Mouse (Mus musculus) embryonic facial prominence, embryonic 10.5 days (tissue): Measurements from ENCODE around the gene Hoxb6. TPM values are rescaled to one million over a fixed set of nuclear protein-coding genes. Genes with fewer than 3 reads are reported as not detected.

ENCODE experiments used
- DNase-seq: peaks from one replicate; pipeline ENCODE4 v3.0.0-alpha.2; 2017; ENCODE audit warnings: low spot score
- H3K27ac ChIP-seq: fragments of 300-500 bp; sonication (generic); replicated peaks from 2 replicates; pipeline ENCODE4 v1.5.1; 2016; ENCODE audit warnings: mild to moderate bottlenecking
- H3K27me3 ChIP-seq: fragments of 300-500 bp; sonication (generic); replicated peaks from 2 replicates; pipeline ENCODE4 v1.6.1; 2016; ENCODE audit warnings: low read depth, mild to moderate bottlenecking; ENCODE audit not compliant: poor library complexity, severe bottlenecking
- H3K36me3 ChIP-seq: fragments of 300-500 bp; sonication (generic); replicated peaks from 2 replicates; pipeline ENCODE4 v1.6.1; 2016; ENCODE audit warnings: mild to moderate bottlenecking, moderate library complexity
- H3K4me1 ChIP-seq: fragments of 300-500 bp; sonication (generic); 2 replicates; pipeline ENCODE4 v1.6.1; 2016
- H3K4me3 ChIP-seq: fragments of 300-500 bp; sonication (generic); 2 replicates; pipeline ENCODE4 v1.5.1; 2016; ENCODE audit warnings: mild to moderate bottlenecking, moderate library complexity
- H3K9me3 ChIP-seq: fragments of 300-500 bp; sonication (generic); 2 replicates; pipeline ENCODE4 v1.6.1; 2016; ENCODE audit warnings: mild to moderate bottlenecking
- WGBS: fragments of 180-500 bp; shearing (Covaris S2); methylation state at CpG from one replicate; pipeline ENCODE4 v1.1.7; 2016; 5-methylcytosine and 5-hydroxymethylcytosine counted together
- polyA plus RNA-seq: library from polyadenylated mRNA; unstranded; fragments of >200 nt; fragmentation: Nextera tagmentation; extraction: Ambion mirVana; gene quantifications from 2 replicates; pipeline ENCODE4 v1.2.1, GENCODE M21; 2016

Gene Hoxb6
- polyA plus RNA-seq, 1 experiment from 2014 or later, result not detected

DNA sequence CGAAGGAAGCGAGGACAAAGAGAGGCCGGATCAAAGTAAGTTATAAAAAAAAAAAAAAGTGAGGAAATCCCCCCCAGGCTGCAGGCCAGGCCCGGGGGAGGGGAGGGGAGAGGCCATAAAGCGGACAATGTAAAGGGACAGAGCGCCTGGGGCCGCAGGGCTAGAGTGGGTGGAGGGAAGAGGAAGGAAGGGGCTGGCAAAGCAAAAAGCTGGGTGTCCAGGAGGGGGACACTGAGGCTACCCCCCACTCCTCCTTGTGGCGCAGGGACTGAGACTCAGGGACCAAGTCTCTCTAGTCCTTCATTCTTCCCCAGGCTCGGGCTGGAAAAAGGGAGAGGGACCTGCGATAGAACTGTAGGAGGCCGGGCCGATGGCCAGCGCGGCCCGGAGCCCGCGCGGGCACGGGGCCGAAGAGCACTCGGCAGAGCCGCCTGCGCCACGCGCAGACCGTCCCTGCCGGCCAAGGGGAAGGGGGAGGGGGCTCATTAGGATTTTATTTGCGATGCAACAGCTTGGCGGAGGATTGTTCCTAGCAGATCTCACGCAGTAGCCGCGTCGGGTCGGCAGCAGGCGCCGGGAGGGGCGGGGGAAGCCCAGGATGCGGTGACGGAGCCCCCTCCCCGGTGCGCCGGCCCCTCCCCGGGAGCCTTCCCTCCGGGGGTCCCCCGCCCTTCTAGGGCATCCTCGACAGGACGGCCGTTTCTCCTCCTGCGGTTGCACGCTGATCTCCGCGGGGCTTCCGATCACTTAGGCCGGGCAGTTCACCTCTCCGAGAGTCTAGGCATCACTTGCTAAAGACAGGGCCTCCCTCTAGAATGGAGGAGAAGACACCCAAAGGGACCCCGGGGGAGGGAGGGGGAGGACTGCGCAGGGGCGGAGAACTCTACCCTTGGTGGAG is 20.0 kb upstream of the Hoxb6 start:
- Histone ChIP-seq H3K4me3 (no peak overlapping the region; the same call in 1 of the 2 replicates), H3K36me3 (no peaks in the 10 kb centered on the region), H3K9me3 (no peaks in the 10 kb centered on the region), H3K27ac (no peak overlapping the region), H3K4me1 (peaks cover 11% of the 10 kb centered on the region), H3K27me3 (peaks cover 100% of the 10 kb centered on the region)
- under 1% methylated on average over 58 of the region's 58 CpGs for WGBS
- DNase-seq, result no peak

DNA sequence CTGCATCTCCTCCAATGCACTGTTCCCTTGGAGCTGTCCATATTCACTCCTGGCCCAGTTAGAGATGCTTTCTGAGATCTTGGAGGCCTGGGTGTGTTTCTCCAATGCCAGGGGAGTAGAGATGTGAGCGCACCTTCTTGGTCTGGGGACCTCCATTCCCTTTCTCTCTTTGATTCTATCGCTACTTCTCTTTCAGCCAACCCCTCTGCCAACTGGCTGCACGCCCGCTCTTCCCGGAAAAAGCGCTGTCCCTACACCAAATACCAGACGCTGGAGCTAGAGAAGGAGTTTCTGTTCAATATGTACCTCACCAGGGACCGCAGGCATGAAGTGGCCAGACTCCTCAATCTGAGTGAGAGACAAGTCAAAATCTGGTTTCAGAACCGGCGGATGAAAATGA is 17.8 kb upstream of the Hoxb6 start:
- Histone ChIP-seq H3K36me3 (no peaks in the 10 kb centered on the region), H3K4me3 (no peak overlapping the region), H3K27me3 (peaks cover 100% of the 10 kb centered on the region), H3K9me3 (no peaks in the 10 kb centered on the region), H3K4me1 (peaks cover 11% of the 10 kb centered on the region), H3K27ac (no peak overlapping the region)
- DNase-seq, result no peak
- WGBS, result 4% methylated on average over 10 of the region's 10 CpGs

DNA sequence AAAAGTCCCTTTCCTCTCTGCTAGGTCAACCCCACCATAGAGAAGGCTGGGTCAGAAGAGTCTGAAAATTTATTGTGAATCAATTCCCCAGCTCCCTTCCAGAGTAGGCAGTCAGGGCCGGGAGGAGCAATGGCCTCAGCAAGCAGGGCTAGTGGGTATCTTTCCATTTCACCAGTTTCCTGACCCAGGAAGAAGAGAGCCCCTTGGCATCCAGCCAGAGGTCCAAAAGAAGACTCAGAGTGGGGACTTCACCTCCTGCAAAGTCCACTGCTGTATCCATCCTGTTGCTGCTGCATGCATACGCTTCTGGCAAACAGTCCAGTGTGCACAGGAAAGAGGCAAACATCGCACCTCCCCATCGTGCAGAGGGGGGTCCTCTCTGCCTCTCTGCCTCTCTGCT is 16.4 kb upstream of the Hoxb6 start:
- no peak overlapping the region for H3K4me3 ChIP-seq
- H3K9me3 ChIP-seq, result no peaks in the 10 kb centered on the region
- H3K4me1 ChIP-seq, result peaks cover 11% of the 10 kb centered on the region
- H3K27ac ChIP-seq, result no peak overlapping the region
- peaks cover 100% of the 10 kb centered on the region for H3K27me3 ChIP-seq
- no peak for DNase-seq
- no peaks in the 10 kb centered on the region for H3K36me3 ChIP-seq
- WGBS, result 7% methylated on average over 4 of the region's 4 CpGs

DNA sequence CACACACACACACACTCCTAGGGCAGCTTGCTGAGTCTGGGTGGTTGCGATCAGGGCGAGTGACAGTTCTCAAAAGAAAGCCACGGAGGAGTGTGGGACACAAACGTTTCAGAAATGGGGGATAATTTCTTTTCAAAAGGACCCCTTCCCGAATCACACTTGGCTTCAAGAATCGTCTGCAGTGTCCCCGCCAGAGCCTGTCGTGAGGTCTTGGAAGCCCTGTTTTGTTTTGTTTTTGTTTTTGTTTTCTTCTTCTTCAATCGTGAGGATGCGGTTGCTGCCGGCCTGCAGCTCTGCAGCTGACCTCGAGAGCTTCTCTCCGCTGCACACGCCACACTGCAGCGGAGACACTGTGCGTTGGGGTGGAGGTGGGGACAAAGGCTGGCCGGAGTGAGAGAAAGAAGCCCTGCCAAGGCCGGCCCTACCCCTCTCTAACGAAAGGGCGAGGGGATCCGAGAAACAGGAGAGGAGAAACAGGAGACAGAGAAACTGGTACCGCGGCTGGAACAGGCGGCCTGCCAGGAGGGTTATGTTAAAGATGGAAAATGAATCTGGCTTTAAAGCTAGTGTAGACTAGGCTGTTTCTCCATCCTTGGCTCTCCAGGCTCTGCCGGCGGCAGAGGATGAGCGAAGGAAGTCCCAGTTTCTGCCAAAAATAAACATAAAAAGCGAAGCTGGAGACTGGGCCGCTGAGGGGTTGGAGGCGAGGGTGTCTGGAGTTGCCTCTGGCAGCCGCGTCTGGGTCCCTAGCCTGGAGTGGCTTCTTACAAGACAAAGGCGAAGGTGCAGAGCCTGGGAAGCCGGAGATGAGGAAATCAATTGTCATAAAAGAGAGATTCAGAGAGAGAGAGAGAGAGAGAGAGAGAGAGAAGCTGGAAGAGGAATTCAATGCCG is 14.9 kb upstream of the Hoxb6 start:
- H3K36me3 ChIP-seq, result no peaks in the 10 kb centered on the region

DNA sequence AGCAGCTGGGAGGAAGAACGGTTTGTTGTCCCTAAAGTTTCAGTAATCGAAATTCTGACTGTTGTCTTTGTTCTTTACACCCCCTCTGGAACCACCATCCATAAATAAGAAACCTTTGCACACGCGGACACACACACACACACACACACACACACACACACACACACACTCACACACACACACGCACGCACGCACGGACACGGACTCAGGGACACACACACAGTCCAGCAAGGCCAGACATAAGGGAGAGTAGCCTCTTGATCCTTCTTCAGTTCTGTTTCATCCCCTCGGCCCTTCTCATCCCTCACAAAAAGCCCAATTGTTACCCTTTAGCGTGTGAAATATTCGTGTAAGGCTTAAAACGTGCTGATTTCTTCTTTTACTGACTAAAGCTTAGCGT is 14.0 kb upstream of the Hoxb6 start:
- Histone ChIP-seq H3K9me3 (no peaks in the 10 kb centered on the region), H3K36me3 (no peaks in the 10 kb centered on the region), H3K27ac (no peak overlapping the region), H3K4me1 (peaks cover 5% of the 10 kb centered on the region), H3K4me3 (no peak overlapping the region), H3K27me3 (peaks cover 100% of the 10 kb centered on the region)
- DNase-seq, result no peak
- WGBS, result 14% methylated on average over 14 of the region's 14 CpGs

More for the DNA sequence above, 14.9 kb upstream of the Hoxb6 start:
- no peak overlapping the region for H3K4me3 ChIP-seq
- DNase-seq, result no peak
- H3K9me3 ChIP-seq, result no peaks in the 10 kb centered on the region
- WGBS, result 2% methylated on average over 35 of the region's 35 CpGs
- H3K27ac ChIP-seq, result no peak overlapping the region
- H3K4me1 ChIP-seq, result peaks cover 2% of the 10 kb centered on the region
- peaks cover 100% of the 10 kb centered on the region for H3K27me3 ChIP-seq

DNA sequence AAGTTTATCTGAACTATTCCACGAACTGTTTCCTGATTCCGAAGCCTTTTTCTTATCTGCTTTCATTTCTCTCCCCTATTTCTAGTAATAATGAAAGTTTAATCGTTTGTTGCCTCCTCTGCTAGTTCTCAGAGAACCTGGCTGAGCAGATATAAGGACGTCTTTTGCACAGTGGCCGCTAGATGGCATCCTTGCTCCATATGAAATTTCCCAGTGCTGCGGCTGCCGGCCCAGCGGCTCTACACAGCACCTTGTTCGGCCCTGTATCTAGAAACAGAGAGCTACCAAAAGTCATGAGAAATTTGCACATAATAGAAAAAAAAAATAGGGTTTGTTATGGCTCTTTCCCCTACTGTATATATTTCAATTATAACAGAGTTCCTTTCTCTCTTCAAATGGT is 13.5 kb upstream of the Hoxb6 start:
- peaks cover 100% of the 10 kb centered on the region for H3K27me3 ChIP-seq
- no peak overlapping the region for H3K4me3 ChIP-seq
- peaks cover 5% of the 10 kb centered on the region for H3K4me1 ChIP-seq
- WGBS, result 1% methylated on average over 9 of the region's 9 CpGs
- no peak overlapping the region for H3K27ac ChIP-seq
- H3K9me3 ChIP-seq, result no peaks in the 10 kb centered on the region
- no peaks in the 10 kb centered on the region for H3K36me3 ChIP-seq
- DNase-seq, result peak; percentile 88

DNA sequence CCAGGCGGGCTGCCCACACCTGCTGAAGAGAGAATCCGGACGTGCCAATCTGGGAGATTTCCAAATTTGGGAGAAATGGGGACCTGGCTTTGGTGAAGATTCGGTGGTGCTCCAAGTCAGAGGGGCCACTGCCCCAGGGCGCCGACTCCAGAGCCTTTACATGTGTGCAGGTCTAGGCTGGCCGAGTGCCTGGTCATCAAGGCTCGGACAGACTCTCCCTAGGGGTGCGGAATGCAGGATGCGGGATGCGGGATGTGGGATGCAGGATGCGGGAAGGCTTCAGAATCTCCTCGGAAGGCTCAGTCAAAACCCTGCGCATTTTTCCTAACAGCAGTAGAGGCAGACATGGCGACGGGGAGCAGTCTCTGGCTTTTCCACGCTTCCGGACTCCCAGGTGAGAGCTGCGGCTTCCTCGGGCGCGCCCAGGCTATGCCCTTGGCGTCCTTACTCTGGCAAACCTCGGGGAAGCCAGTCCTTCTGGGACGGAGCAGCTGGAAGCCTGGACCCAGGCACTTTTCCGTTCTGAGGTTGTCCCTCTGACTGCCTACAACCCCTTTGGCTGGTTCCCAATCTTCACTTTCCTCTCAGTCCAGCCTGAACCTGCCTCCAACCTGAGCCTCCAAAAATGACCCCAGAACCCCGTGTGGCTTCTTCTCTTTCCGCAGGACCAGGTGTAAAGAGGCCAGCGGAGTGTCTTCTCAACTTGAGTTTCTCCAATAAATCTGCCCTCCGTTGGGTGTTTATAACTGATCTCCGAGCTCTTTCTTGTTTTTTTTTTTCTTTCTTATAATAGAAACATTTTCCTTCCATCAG is 12.6 kb upstream of the Hoxb6 start:
- no peaks in the 10 kb centered on the region for H3K36me3 ChIP-seq
- H3K27me3 ChIP-seq, result peaks cover 100% of the 10 kb centered on the region
- no peak for DNase-seq
- H3K4me3 ChIP-seq, result no peak overlapping the region
- no peaks in the 10 kb centered on the region for H3K9me3 ChIP-seq
- WGBS, result 2% methylated on average over 31 of the region's 31 CpGs
- peaks cover 12% of the 10 kb centered on the region for H3K4me1 ChIP-seq
- no peak overlapping the region for H3K27ac ChIP-seq

DNA sequence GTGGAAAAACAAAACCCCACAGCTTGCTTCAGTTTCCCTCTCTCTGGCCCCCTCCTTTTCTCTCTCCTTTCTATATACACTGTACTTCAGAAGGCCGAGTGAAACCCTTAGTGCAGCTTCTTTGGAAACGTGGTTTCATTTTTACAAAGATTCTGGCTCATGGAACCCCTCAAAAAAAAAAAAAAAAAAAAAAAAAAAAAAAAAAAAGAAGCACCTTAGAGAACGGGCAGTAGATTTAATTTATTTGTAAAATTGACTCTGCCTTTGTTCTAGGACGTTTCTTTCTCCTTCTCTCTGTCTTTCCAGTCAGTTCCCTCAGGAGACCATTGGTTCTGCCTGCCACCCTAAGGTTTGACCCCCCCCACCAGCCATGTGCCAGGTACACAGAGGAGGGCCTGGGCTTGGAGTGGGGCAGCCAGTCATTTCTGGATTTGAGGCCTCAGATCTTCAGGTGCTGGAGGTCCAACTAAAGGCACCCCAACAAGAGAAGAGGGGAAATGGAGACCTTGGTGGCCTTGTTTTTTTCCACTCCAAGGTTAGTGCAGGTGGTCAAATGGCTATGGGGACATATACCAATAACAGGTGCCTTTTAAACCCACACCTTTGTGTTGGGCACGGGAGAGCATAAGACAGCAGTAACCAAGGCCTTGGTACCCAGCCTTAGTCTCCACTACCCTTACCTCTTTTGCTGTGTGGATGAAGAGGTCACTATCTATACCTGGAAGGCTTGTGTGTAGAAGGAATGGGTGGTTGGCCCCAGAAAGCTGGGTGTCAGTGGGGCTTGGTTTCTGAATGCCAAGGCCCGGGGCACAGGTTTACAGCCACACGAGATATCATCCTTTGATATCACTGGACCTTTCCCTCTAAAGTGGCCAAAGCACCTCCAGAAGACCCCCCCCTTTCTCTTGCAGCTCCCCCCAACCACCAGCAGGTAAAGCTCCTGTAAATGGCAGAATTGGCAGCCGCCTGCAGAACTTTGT is 11.6 kb upstream of the Hoxb6 start:
- no peak overlapping the region for H3K27ac ChIP-seq
- WGBS, result 5% methylated on average over 8 of the region's 8 CpGs
- H3K4me3 ChIP-seq, result no peak overlapping the region
- no peaks in the 10 kb centered on the region for H3K9me3 ChIP-seq
- no peaks in the 10 kb centered on the region for H3K36me3 ChIP-seq
- no peak for DNase-seq
- H3K4me1 ChIP-seq, result peaks cover 15% of the 10 kb centered on the region
- H3K27me3 ChIP-seq, result peaks cover 100% of the 10 kb centered on the region

DNA sequence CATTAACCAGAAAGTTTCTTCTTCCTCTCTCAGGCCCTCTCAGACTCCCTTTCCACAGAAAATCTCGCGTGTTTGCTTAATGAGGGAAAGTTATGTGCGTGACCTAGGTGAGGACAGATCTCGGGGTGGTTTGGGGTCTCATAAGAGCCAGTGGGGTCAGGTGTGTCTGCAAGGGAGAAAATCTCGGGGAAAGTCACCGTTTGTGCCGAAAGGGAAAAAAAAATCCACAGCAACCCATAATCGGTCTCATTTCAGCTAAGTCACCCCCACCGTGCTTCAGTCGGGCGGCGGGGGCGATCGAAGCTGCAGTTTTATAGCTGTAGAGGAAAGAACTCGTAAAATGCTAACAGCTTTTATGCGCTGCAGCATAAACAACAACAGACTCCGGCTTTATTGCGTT is 10.9 kb upstream of the Hoxb6 start:
- Histone ChIP-seq H3K4me1 (peaks cover 15% of the 10 kb centered on the region), H3K27me3 (peaks cover 100% of the 10 kb centered on the region), H3K36me3 (no peaks in the 10 kb centered on the region), H3K27ac (no peak overlapping the region), H3K9me3 (no peaks in the 10 kb centered on the region), H3K4me3 (no peak overlapping the region)
- no peak for DNase-seq
- 5% methylated on average over 18 of the region's 18 CpGs for WGBS

DNA sequence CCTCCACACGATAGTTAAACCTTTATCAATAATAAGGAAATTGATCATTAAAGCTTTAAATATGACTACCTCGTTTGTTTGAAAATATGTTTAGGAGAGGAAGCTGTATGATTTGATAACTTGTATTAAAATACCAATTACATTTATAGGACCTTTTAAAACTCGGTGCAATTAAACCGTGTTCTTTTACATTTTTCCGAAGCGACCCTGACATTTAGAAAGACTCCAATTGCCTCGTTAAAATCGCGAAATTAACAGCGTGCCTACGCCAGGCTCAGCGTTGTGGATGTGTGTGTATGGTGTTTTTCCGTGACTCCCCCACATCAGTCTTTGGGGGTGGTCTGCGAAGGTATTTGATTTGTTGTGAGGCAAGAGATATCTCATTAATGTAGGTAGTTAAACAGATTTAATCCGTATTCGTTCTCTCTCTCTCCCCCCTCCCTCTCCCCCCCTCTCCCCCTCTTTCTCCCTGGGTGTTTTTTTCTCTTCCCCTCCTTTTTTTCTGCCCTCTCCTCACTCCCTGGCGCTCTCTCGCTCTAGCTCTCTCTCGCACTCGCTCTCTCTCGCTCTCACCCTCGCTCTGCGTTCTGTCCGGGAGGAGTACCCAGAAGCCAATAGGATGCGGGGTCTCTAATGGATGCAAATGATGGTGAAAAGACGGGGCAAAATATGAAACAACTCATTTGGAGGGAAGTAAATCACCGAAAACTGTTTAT is 10.3 kb upstream of the Hoxb6 start, which contains the start of gene Hoxb8:
Gene Hoxb8, plus strand, starts transcription at position 51 of the 716 bp plus-strand sequence.
- 2% methylated on average over 27 of the region's 27 CpGs for WGBS

More for the DNA sequence above, 10.3 kb upstream of the Hoxb6 start, which contains the start of gene Hoxb8:
- H3K4me3 ChIP-seq, result no peak within 1 kb of the TSS
- H3K4me1 ChIP-seq, result peaks cover 19% of the 10 kb centered on the region
- peaks cover 100% of the 10 kb centered on the region for H3K27me3 ChIP-seq
- no peak within 1 kb of the TSS for H3K27ac ChIP-seq
- no peak for DNase-seq
- no peaks in the 10 kb centered on the region for H3K36me3 ChIP-seq
- no peaks in the 10 kb centered on the region for H3K9me3 ChIP-seq
